Mouse (Mus musculus): ENCODE results near the gene Cutal. TPM values are rescaled to one million over a fixed set of nuclear protein-coding genes. Genes with fewer than 3 reads are reported as not detected.

Gene Cutal
- total and polyA plus RNA-seq, 2 experiments from 2014 or later = 0.20 to 0.26 TPM

DNA sequence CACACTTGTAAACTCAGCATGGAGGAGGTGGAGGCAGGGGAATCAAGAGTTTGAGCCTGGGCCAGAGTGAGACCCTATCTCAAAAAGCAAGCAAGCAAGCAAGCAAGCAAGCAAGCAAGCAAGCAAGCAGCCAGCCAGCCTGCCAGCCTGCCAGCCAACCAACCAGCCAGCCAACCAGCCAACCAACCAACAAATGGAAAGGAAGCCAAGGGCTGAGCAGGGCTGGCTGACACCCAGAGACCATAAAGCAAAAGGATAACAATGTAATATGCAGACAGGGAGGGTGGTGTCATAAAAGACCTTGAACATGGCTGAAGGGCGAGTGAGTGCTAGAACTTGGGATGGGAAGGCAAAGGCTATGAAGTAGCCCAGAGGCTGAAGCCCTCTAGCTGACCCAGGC is 26.2 kb downstream of the Cutal start:
- H3K4me1 ChIP-seq (ENCODE audit: insufficient read depth, low read length) = peaks cover 7% of the 10 kb centered on the region; the same call in 1 of the 2 replicates
- no peak overlapping the region for H3K4me3 ChIP-seq (ENCODE audit: low read length)
- H3K9ac ChIP-seq (replicated peaks; ENCODE audit: low read length) = no peak overlapping the region
- H3K27ac ChIP-seq = no peak overlapping the region
- DNase-seq (ENCODE audit: low spot score) (no peak), ATAC-seq (no peak)
- H3K4me2 ChIP-seq (ENCODE audit: low read depth, low read length) = no peak overlapping the region
- no peak for TF ChIP-seq CTCF (IDR thresholded peaks at IDR 0.05; ENCODE audit: low read depth)
- WGBS = 70% methylated on average over 1 of the region's 1 CpGs
- no peaks in the 10 kb centered on the region for H3K27me3 ChIP-seq (ENCODE audit: insufficient read depth, low read length)
- no peaks in the 10 kb centered on the region for H3K36me3 ChIP-seq (ENCODE audit: insufficient read depth, low read length)
- H3K9me3 ChIP-seq (ENCODE audit: low read length) = no peaks in the 10 kb centered on the region

DNA sequence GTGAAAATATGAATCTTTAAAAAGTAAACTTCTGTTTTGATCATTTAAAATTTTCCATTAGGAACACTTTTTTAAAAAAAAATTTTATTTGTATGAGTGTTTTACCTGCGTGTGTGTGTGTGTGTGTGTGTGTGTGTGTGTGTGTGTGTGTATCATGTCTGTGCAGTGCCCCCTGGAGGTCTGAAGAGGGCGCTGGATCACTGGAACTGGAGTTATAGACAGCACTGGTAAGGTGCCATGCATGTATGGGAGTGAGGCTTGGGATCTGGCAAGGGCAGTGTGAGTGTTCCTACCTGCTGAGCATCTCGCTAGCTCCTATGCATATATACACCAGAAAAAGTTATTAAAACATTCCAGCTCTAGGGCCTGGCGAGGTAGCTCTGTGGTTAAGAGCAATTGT is 27.5 kb downstream of the Cutal start:
- WGBS = 77% methylated on average over 4 of the region's 4 CpGs
- no peak for TF ChIP-seq CTCF (IDR thresholded peaks at IDR 0.05; ENCODE audit: low read depth)
- no peak for ATAC-seq

DNA sequence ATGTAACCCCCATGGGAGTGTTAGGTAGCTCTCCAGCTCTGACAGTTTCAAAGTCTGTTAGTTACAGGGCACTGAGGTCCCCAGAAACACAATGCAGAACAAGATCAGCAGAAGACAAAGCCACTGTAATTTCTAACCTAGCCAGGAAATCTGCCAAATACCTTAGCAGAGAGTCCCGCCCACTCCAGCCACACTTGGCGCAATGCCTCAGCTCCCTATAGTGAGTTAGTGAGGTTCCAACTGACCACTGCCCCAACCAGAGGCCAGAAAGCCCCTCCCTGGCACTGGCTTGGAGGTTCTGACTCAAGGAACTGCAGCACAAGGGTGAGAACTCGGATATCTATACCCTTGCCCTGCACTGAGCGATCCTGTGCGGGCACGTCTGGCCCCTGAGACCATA is 28.5 kb downstream of the Cutal start:
- H3K9me3 ChIP-seq (ENCODE audit: low read length) = no peaks in the 10 kb centered on the region
- 87% methylated on average over 6 of the region's 6 CpGs for WGBS
- H3K27me3 ChIP-seq (ENCODE audit: insufficient read depth, low read length) = no peaks in the 10 kb centered on the region
- DNase-seq (ENCODE audit: low spot score) (no peak), ATAC-seq (no peak)
- no peaks in the 10 kb centered on the region for H3K36me3 ChIP-seq (ENCODE audit: insufficient read depth, low read length)
- TF ChIP-seq CTCF (IDR thresholded peaks at IDR 0.05; ENCODE audit: low read depth) = no peak
- no peak overlapping the region for H3K9ac ChIP-seq (replicated peaks; ENCODE audit: low read length)
- H3K4me2 ChIP-seq (ENCODE audit: low read depth, low read length) = no peak overlapping the region
- peaks cover 7% of the 10 kb centered on the region; the same call in 1 of the 2 replicates for H3K4me1 ChIP-seq (ENCODE audit: insufficient read depth, low read length)
- no peak overlapping the region for H3K4me3 ChIP-seq (ENCODE audit: low read length)
- no peak overlapping the region for H3K27ac ChIP-seq

More for the DNA sequence above, 27.5 kb downstream of the Cutal start:
- DNase-seq (ENCODE audit: low spot score) = no peak
- H3K4me3 ChIP-seq (ENCODE audit: low read length) = no peak overlapping the region
- no peak overlapping the region for H3K27ac ChIP-seq
- peaks cover 7% of the 10 kb centered on the region; the same call in 1 of the 2 replicates for H3K4me1 ChIP-seq (ENCODE audit: insufficient read depth, low read length)
- no peak overlapping the region for H3K4me2 ChIP-seq (ENCODE audit: low read depth, low read length)
- no peak overlapping the region for H3K9ac ChIP-seq (replicated peaks; ENCODE audit: low read length)
- H3K27me3 ChIP-seq (ENCODE audit: insufficient read depth, low read length) = no peaks in the 10 kb centered on the region
- no peaks in the 10 kb centered on the region for H3K36me3 ChIP-seq (ENCODE audit: insufficient read depth, low read length)
- H3K9me3 ChIP-seq (ENCODE audit: low read length) = no peaks in the 10 kb centered on the region

DNA sequence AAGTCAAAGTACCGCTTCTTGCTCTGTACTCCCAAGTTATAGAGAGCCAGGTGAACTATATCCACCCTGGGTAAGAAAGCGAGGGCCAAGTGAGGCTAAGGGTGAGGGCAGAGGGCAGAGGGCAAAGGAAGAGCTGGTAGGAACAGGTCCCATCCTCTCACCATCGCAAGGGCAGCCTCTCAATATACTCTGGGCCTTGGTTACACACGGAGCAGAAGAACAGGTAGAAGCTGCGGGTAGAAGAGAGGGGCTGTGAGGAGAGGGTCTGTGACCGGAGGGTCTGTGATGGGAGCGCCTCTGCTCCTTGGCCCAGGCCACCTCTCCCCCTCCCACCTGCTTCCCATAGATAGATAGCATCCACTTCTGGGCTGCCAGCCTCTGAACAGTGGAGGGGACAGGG is 29.0 kb downstream of the Cutal start:
- peaks cover 7% of the 10 kb centered on the region; the same call in 1 of the 2 replicates for H3K4me1 ChIP-seq (ENCODE audit: insufficient read depth, low read length)
- no peak overlapping the region for H3K9ac ChIP-seq (replicated peaks; ENCODE audit: low read length)
- H3K27me3 ChIP-seq (ENCODE audit: insufficient read depth, low read length) = no peaks in the 10 kb centered on the region
- H3K9me3 ChIP-seq (ENCODE audit: low read length) = no peaks in the 10 kb centered on the region
- no peak for TF ChIP-seq CTCF (IDR thresholded peaks at IDR 0.05; ENCODE audit: low read depth)
- DNase-seq (ENCODE audit: low spot score) (no peak), ATAC-seq (no peak)
- H3K4me2 ChIP-seq (ENCODE audit: low read depth, low read length) = no peak overlapping the region
- H3K27ac ChIP-seq = no peak overlapping the region
- 90% methylated on average over 7 of the region's 7 CpGs for WGBS
- no peak overlapping the region for H3K4me3 ChIP-seq (ENCODE audit: low read length)
- no peaks in the 10 kb centered on the region for H3K36me3 ChIP-seq (ENCODE audit: insufficient read depth, low read length)

DNA sequence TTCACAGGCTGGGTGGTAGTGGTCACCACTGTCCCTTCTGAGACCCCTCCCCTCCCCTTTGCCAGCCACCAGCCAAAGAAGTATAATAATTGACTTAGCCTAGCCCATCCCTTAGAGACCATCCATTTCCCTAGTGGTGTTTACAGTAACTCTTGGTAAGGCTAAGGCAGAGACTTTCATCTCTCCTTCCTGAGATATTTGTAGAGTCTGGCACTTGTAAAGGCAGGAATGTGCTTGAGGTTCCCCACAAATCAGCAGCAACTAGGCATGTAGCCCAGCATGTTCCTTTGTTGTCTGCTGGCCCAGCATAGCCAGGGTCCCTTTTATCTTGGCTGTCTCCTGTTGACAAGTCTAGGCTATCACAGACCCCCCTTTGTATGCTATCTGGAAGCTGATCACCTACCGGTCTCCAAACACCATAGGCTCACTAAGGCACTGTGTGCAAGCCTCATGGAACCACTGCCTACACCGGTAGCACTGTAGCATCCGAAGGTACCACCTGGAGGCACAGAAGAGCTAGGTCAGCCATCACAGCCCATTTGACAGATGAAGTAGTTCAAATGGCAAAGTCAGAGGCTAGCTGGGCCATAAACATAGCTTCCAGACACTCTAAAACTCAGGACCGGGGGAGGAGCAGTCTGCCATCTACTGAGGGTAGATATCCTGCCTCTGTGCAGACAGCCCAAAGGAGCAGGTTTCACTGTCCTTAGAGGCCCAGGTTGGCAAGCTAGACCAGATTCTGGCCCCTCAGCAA is 29.6 kb downstream of the Cutal start:
- Histone ChIP-seq H3K9ac (replicated peaks; ENCODE audit: low read length) (no peak overlapping the region), H3K4me1 (ENCODE audit: insufficient read depth, low read length) (peaks cover 7% of the 10 kb centered on the region; the same call in 1 of the 2 replicates), H3K27me3 (ENCODE audit: insufficient read depth, low read length) (no peaks in the 10 kb centered on the region), H3K4me3 (ENCODE audit: low read length) (no peak overlapping the region), H3K27ac (peak overlapping the region; percentile 61), H3K9me3 (ENCODE audit: low read length) (no peaks in the 10 kb centered on the region), H3K4me2 (ENCODE audit: low read depth, low read length) (peak overlapping the region; percentile 62), H3K36me3 (ENCODE audit: insufficient read depth, low read length) (no peaks in the 10 kb centered on the region)
- TF ChIP-seq CTCF (IDR thresholded peaks at IDR 0.05; ENCODE audit: low read depth) = no peak
- 76% methylated on average over 4 of the region's 4 CpGs for WGBS
- ATAC-seq (no peak), DNase-seq (ENCODE audit: low spot score) (no peak)

DNA sequence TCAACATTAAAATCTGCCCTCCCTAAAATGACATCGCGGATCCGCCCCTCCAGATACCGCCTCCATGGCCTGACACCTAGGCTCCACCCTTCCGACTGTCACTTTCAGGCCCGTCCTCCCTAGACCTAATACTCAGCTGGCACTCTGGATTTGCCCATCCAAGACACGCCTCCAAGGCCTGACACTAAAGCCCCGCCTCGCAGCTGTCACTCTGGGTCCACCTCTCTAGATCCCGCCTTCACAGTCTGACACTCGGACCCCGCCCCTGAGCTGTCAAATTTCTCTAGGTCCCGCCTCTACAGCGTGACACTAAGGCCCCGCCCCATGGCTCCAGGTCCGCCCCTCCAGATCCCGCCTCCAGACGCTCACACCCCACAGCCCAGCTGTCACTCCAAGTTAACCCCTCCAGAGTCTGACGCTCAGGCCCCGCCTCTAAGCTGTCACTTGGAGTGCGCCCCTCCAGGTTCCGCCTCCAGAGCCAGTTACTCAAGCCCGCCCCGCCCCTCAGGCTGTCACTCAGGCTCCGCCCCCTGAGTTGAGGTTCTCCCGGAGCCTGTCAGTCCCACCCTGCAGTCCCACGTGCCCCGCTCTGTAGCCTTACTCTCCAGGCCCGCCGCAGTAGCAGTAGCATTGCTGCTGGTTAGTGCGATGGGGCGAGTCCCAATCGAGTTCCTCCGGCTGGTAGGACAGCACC is 30.8 kb downstream of the Cutal start:
- DNase-seq (ENCODE audit: low spot score) = peak; percentile 99
- no peaks in the 10 kb centered on the region for H3K9me3 ChIP-seq (ENCODE audit: low read length)
- no peaks in the 10 kb centered on the region for H3K27me3 ChIP-seq (ENCODE audit: insufficient read depth, low read length)
- TF ChIP-seq CTCF (IDR thresholded peaks at IDR 0.05; ENCODE audit: low read depth) = 0 out of 2 replicates have a peak, but pooled peaks have one; percentile 1
- H3K27ac ChIP-seq = peak overlapping the region; percentile 82
- peak overlapping the region; percentile 22 for H3K9ac ChIP-seq (replicated peaks; ENCODE audit: low read length)
- under 1% methylated on average over 34 of the region's 34 CpGs for WGBS
- H3K4me2 ChIP-seq (ENCODE audit: low read depth, low read length) = peak overlapping the region; percentile 62
- peak; percentile 98 for ATAC-seq
- peaks cover 7% of the 10 kb centered on the region; the same call in 1 of the 2 replicates for H3K4me1 ChIP-seq (ENCODE audit: insufficient read depth, low read length)
- peak overlapping the region; percentile 28 for H3K4me3 ChIP-seq (ENCODE audit: low read length)
- H3K36me3 ChIP-seq (ENCODE audit: insufficient read depth, low read length) = no peaks in the 10 kb centered on the region

Data from hindbrain, postnatal 0 days (tissue).